Mouse (Mus musculus): ENCODE data around the gene Clcn5. TPM values are rescaled to one million over a fixed set of nuclear protein-coding genes. Genes with fewer than 3 reads are reported as not detected.

Gene Clcn5
- polyA plus RNA-seq, 1 experiment from 2014 or later = 13.3 TPM

GRCm38 (mm10) chrX:7259718-7260117 is 59.4 kb downstream of the Clcn5 start:
- Histone ChIP-seq H3K4me1 (replicated peaks; ENCODE audit: control insufficient read depth, insufficient read depth, low read length) (no peaks in the 10 kb centered on the region), H3K27me3 (ENCODE audit: control insufficient read depth, insufficient read depth, low read length) (no peaks in the 10 kb centered on the region), H3K4me3 (replicated peaks; ENCODE audit: low read length) (no peak overlapping the region), H3K9ac (no peak overlapping the region), H3K27ac (no peak overlapping the region), H3K9me3 (ENCODE audit: control insufficient read depth, low read length) (no peaks in the 10 kb centered on the region), H3K36me3 (replicated peaks; ENCODE audit: control insufficient read depth, insufficient read depth) (no peaks in the 10 kb centered on the region), H3K4me2 (replicated peaks) (no peak overlapping the region)
- 84% methylated on average over 3 of the region's 3 CpGs for WGBS
- ATAC-seq (ENCODE audit: low FRiP score) = no peak
- DNase-seq (ENCODE audit: low spot score) = no peak

DNA sequence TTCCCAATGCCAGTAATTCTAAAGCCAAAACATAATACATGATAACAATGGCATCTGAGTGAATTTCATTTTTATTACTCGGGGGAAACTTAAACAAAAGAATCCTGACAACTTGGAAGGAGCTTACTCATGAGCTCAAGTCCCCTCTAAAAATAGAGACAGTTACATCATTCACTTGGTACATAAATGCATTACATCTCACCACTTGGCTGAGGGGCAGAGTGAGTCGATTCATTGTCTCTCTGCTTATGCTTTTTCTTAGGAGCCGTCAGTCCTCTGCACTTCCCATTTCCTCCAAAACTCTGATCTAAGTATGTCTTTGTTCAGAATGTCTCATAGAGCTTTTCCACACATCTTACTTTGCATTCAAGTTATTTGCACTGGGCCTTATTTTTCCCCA is 63.1 kb downstream of the Clcn5 start:
- ATAC-seq (ENCODE audit: low FRiP score) (no peak), DNase-seq (ENCODE audit: low spot score) (no peak)
- Histone ChIP-seq H3K27ac (no peak overlapping the region), H3K27me3 (ENCODE audit: control insufficient read depth, insufficient read depth, low read length) (no peaks in the 10 kb centered on the region), H3K4me1 (replicated peaks; ENCODE audit: control insufficient read depth, insufficient read depth, low read length) (no peaks in the 10 kb centered on the region), H3K4me3 (replicated peaks; ENCODE audit: low read length) (no peak overlapping the region), H3K4me2 (replicated peaks) (no peak overlapping the region), H3K9ac (no peak overlapping the region), H3K9me3 (ENCODE audit: control insufficient read depth, low read length) (no peaks in the 10 kb centered on the region), H3K36me3 (replicated peaks; ENCODE audit: control insufficient read depth, insufficient read depth) (no peaks in the 10 kb centered on the region)
- WGBS = 89% methylated on average over 3 of the region's 3 CpGs

GRCm38 (mm10) chrX:7204099-7204498 is 115.1 kb downstream of the Clcn5 start:
- no peak for ATAC-seq (ENCODE audit: low FRiP score)
- no peak overlapping the region for H3K4me2 ChIP-seq (replicated peaks)
- H3K4me3 ChIP-seq (replicated peaks; ENCODE audit: low read length) = no peak overlapping the region
- H3K36me3 ChIP-seq (replicated peaks; ENCODE audit: control insufficient read depth, insufficient read depth) = no peaks in the 10 kb centered on the region
- no peaks in the 10 kb centered on the region for H3K9me3 ChIP-seq (ENCODE audit: control insufficient read depth, low read length)
- H3K27ac ChIP-seq = no peak overlapping the region
- H3K9ac ChIP-seq = no peak overlapping the region
- H3K27me3 ChIP-seq (ENCODE audit: control insufficient read depth, insufficient read depth, low read length) = no peaks in the 10 kb centered on the region
- WGBS = 83% methylated on average over 4 of the region's 5 CpGs
- DNase-seq (ENCODE audit: low spot score) = no peak
- H3K4me1 ChIP-seq (replicated peaks; ENCODE audit: control insufficient read depth, insufficient read depth, low read length) = no peaks in the 10 kb centered on the region

- DNase-seq (ENCODE audit: low spot score) = no peak
- H3K9ac ChIP-seq = no peak overlapping the region
- H3K9me3 ChIP-seq (ENCODE audit: control insufficient read depth, low read length) = no peaks in the 10 kb centered on the region
- H3K27ac ChIP-seq = no peak overlapping the region
- H3K4me1 ChIP-seq (replicated peaks; ENCODE audit: control insufficient read depth, insufficient read depth, low read length) = no peaks in the 10 kb centered on the region
- H3K36me3 ChIP-seq (replicated peaks; ENCODE audit: control insufficient read depth, insufficient read depth) = no peaks in the 10 kb centered on the region
- ATAC-seq (ENCODE audit: low FRiP score) = no peak
- H3K4me3 ChIP-seq (replicated peaks; ENCODE audit: low read length) = no peak overlapping the region
- H3K27me3 ChIP-seq (ENCODE audit: control insufficient read depth, insufficient read depth, low read length) = no peaks in the 10 kb centered on the region
- 87% methylated on average over 3 of the region's 3 CpGs for WGBS
- no peak overlapping the region for H3K4me2 ChIP-seq (replicated peaks)
These were observed 115.6 kb downstream of the Clcn5 start for GRCm38 (mm10) chrX:7203535-7203934.

DNA sequence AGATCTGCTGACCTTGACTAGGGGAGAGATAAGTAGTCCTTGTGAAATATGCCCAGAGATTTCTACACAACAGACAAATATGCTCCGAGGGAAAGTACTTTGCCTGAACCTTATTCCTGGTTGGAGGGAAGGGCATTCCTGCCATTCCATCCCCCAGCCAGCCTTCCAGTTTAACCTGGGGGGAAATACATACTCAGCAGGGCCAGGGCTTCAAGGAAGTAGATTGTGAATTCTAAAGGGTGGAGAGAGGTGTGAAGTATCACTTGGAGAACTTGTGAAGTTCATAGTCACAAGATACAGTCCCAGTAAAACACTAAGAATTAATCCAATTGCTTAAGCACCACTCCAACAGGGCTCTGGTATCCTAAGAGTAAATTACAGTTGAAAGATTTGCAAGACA is 121.3 kb downstream of the Clcn5 start:
- ATAC-seq (ENCODE audit: low FRiP score) (no peak), DNase-seq (ENCODE audit: low spot score) (no peak)
- 52% methylated on average over 1 of the region's 1 CpGs for WGBS
- no peak overlapping the region for H3K4me2 ChIP-seq (replicated peaks)
- H3K9ac ChIP-seq = no peak overlapping the region
- no peak overlapping the region for H3K27ac ChIP-seq
- H3K36me3 ChIP-seq (replicated peaks; ENCODE audit: control insufficient read depth, insufficient read depth) = no peaks in the 10 kb centered on the region
- no peak overlapping the region for H3K4me3 ChIP-seq (replicated peaks; ENCODE audit: low read length)
- H3K9me3 ChIP-seq (ENCODE audit: control insufficient read depth, low read length) = no peaks in the 10 kb centered on the region
- no peaks in the 10 kb centered on the region for H3K4me1 ChIP-seq (replicated peaks; ENCODE audit: control insufficient read depth, insufficient read depth, low read length)
- H3K27me3 ChIP-seq (ENCODE audit: control insufficient read depth, insufficient read depth, low read length) = no peaks in the 10 kb centered on the region

DNA sequence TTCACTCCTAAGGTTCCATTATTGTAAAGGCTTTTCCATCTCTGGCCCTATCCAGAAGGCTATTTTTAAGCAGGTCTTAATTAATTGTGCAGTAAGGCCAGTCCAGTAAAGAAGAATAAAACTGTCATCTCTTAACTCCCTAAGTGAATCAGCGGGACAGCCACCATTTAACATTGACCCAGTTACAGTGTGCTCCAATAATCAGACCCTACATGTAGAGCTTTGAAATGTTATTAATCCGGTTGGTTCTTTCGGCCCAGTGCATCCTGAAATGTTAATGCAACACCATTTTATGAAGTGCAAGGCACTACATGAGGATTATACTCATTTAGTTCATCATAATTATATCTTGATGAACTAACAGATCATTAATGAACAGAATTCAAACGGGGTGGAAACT is 128.3 kb downstream of the Clcn5 start:
- DNase-seq (ENCODE audit: low spot score) (no peak), ATAC-seq (ENCODE audit: low FRiP score) (no peak)
- Histone ChIP-seq H3K4me2 (replicated peaks) (no peak overlapping the region), H3K9me3 (ENCODE audit: control insufficient read depth, low read length) (no peaks in the 10 kb centered on the region), H3K4me1 (replicated peaks; ENCODE audit: control insufficient read depth, insufficient read depth, low read length) (no peaks in the 10 kb centered on the region), H3K4me3 (replicated peaks; ENCODE audit: low read length) (no peak overlapping the region), H3K27ac (no peak overlapping the region), H3K36me3 (replicated peaks; ENCODE audit: control insufficient read depth, insufficient read depth) (no peaks in the 10 kb centered on the region; the same call in 1 of the 2 replicates), H3K27me3 (ENCODE audit: control insufficient read depth, insufficient read depth, low read length) (no peaks in the 10 kb centered on the region), H3K9ac (no peak overlapping the region)
- 85% methylated on average over 4 of the region's 4 CpGs for WGBS

GRCm38 (mm10) chrX:7188311-7188807 is 130.8 kb downstream of the Clcn5 start:
- peak overlapping the region; percentile 89 for H3K27ac ChIP-seq
- peak; percentile 94 for ATAC-seq (ENCODE audit: low FRiP score)
- 14% methylated on average over 17 of the region's 17 CpGs for WGBS
- H3K9ac ChIP-seq = peak overlapping the region; percentile 59
- peak overlapping the region; percentile 37 for H3K4me3 ChIP-seq (replicated peaks; ENCODE audit: low read length)
- no peaks in the 10 kb centered on the region; the same call in 1 of the 2 replicates for H3K36me3 ChIP-seq (replicated peaks; ENCODE audit: control insufficient read depth, insufficient read depth)
- H3K4me2 ChIP-seq (replicated peaks) = peak overlapping the region; percentile 53
- no peaks in the 10 kb centered on the region for H3K27me3 ChIP-seq (ENCODE audit: control insufficient read depth, insufficient read depth, low read length)
- no peaks in the 10 kb centered on the region for H3K9me3 ChIP-seq (ENCODE audit: control insufficient read depth, low read length)
- peak; percentile 61 for DNase-seq (ENCODE audit: low spot score)
- H3K4me1 ChIP-seq (replicated peaks; ENCODE audit: control insufficient read depth, insufficient read depth, low read length) = no peaks in the 10 kb centered on the region

GRCm38 (mm10) chrX:7187455-7188310 is 131.5 kb downstream of the Clcn5 start:
- no peaks in the 10 kb centered on the region for H3K9me3 ChIP-seq (ENCODE audit: control insufficient read depth, low read length)
- DNase-seq (ENCODE audit: low spot score) (peak; percentile 29), ATAC-seq (ENCODE audit: low FRiP score) (peak; percentile 35; the same call in 1 of the 2 replicates)

DNA sequence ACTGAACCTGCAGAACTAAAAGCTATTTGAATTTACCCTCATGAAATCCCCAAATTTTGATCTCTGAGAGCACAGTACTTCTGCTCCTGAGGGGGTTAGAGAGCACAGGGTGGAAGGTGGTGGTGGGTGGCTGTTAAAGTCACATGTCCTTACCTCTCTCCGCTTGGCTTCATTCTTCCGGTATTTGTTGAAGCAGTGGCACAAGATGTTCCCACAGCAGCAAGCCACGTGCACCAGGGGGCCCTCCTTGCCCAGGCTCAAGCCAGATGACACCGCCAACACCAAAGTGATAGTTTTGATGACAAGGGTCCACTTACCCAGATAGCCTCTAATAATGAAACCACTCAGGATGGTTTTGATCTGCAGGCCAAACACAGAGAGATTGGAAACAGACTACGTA is 149.0 kb downstream of the Clcn5 start:
- H3K4me2 ChIP-seq (replicated peaks) = no peak overlapping the region
- WGBS = 92% methylated on average over 5 of the region's 5 CpGs
- H3K9me3 ChIP-seq (ENCODE audit: control insufficient read depth, low read length) = no peaks in the 10 kb centered on the region
- no peak overlapping the region for H3K4me3 ChIP-seq (replicated peaks; ENCODE audit: low read length)
- ATAC-seq (ENCODE audit: low FRiP score) (no peak), DNase-seq (ENCODE audit: low spot score) (no peak)
- H3K9ac ChIP-seq = no peak overlapping the region
- no peaks in the 10 kb centered on the region for H3K4me1 ChIP-seq (replicated peaks; ENCODE audit: control insufficient read depth, insufficient read depth, low read length)
- no peak overlapping the region for H3K27ac ChIP-seq
- H3K36me3 ChIP-seq (replicated peaks; ENCODE audit: control insufficient read depth, insufficient read depth) = peaks cover 23% of the 10 kb centered on the region
- H3K27me3 ChIP-seq (ENCODE audit: control insufficient read depth, insufficient read depth, low read length) = no peaks in the 10 kb centered on the region

More at GRCm38 (mm10) chrX:7187455-7188310, 131.5 kb downstream of the Clcn5 start:
- H3K36me3 ChIP-seq (replicated peaks; ENCODE audit: control insufficient read depth, insufficient read depth) = no peaks in the 10 kb centered on the region; the same call in 1 of the 2 replicates
- H3K4me2 ChIP-seq (replicated peaks) = peak overlapping the region; percentile 53
- no peaks in the 10 kb centered on the region for H3K4me1 ChIP-seq (replicated peaks; ENCODE audit: control insufficient read depth, insufficient read depth, low read length)
- H3K4me3 ChIP-seq (replicated peaks; ENCODE audit: low read length) = peak overlapping the region; percentile 37
- 34% methylated on average over 10 of the region's 10 CpGs for WGBS
- H3K27ac ChIP-seq = peak overlapping the region; percentile 89
- peak overlapping the region; percentile 59 for H3K9ac ChIP-seq
- no peaks in the 10 kb centered on the region for H3K27me3 ChIP-seq (ENCODE audit: control insufficient read depth, insufficient read depth, low read length)
